Mouse (Mus musculus) kidney, postnatal 0 days (tissue): ENCODE measurements around the gene Ccdc92b. TPM values are rescaled to one million over a fixed set of nuclear protein-coding genes. Genes with fewer than 3 reads are reported as not detected.

ENCODE experiments used
- ATAC-seq: fragments of 200-750 bp; cut with Nextera tagmentation; replicated peaks from 2 replicates; pipeline ENCODE4 v1.8.0; 2017; ENCODE audit warnings: low read depth, moderate number of reproducible peaks, moderate TSS enrichment, moderate library complexity; ENCODE audit not compliant: low FRiP score
- DNase-seq: peaks from one replicate; pipeline ENCODE4 v3.0.0-alpha.2; 2016; ENCODE audit warnings: low spot score
- H3K27ac ChIP-seq: fragments of 300-500 bp; sonication (generic); 2 replicates; pipeline ENCODE4 v1.5.1; 2014; ENCODE audit warnings: mild to moderate bottlenecking
- H3K27me3 ChIP-seq: fragments of 300-500 bp; sonication (generic); 2 replicates; pipeline ENCODE4 v1.6.1; 2014; ENCODE audit warnings: low read length, mixed read lengths; ENCODE audit not compliant: insufficient read depth
- H3K36me3 ChIP-seq: fragments of 300-500 bp; sonication (generic); 2 replicates; pipeline ENCODE4 v1.6.1; 2014; ENCODE audit warnings: low read length, mixed read lengths; ENCODE audit not compliant: insufficient read depth
- H3K4me1 ChIP-seq: fragments of 300-500 bp; sonication (generic); replicated peaks from 2 replicates; pipeline ENCODE4 v1.6.1; 2014; ENCODE audit warnings: antibody characterized with exemption, low read length, mixed read lengths; ENCODE audit not compliant: insufficient read depth
- H3K4me2 ChIP-seq: fragments of 300-500 bp; sonication (generic); 2 replicates; pipeline ENCODE4 v1.6.1; 2014; ENCODE audit warnings: mild to moderate bottlenecking, low read length, moderate library complexity, mixed read lengths
- H3K4me3 ChIP-seq: fragments of 300-500 bp; sonication (generic); replicated peaks from 2 replicates; pipeline ENCODE4 v1.5.1; 2014; ENCODE audit warnings: low read depth, low read length
- H3K9ac ChIP-seq: fragments of 300-500 bp; sonication (generic); 2 replicates; pipeline ENCODE4 v1.6.1; 2014; ENCODE audit warnings: low read depth, low read length
- H3K9me3 ChIP-seq: fragments of 300-500 bp; sonication (generic); replicated peaks from 2 replicates; pipeline ENCODE4 v1.6.1; 2016; ENCODE audit warnings: low read length, inconsistent platforms, mixed read lengths
- CTCF ChIP-seq: IDR thresholded peaks from 2 replicates; pipeline ENCODE4 v1.5.1; 2016; ENCODE audit warnings: antibody characterized with exemption, low read depth, mild to moderate bottlenecking, moderate library complexity
- WGBS: fragments of 180-500 bp; shearing (Covaris S2); extraction: QIAGEN DNeasy Blood & Tissue Kit; methylation state at CpG from one replicate; pipeline ENCODE4 v1.1.7; 2014; 5-methylcytosine and 5-hydroxymethylcytosine counted together
- polyA plus RNA-seq: library from polyadenylated mRNA; unstranded; fragments of >200 nt; fragmentation: Nextera tagmentation; extraction: Ambion mirVana; gene quantifications from 2 replicates; pipeline ENCODE4 v1.2.1, GENCODE M21; 2015

Ccdc92b gene
- polyA plus RNA-seq, 1 experiment from 2014 or later, result 0.33 TPM

DNA sequence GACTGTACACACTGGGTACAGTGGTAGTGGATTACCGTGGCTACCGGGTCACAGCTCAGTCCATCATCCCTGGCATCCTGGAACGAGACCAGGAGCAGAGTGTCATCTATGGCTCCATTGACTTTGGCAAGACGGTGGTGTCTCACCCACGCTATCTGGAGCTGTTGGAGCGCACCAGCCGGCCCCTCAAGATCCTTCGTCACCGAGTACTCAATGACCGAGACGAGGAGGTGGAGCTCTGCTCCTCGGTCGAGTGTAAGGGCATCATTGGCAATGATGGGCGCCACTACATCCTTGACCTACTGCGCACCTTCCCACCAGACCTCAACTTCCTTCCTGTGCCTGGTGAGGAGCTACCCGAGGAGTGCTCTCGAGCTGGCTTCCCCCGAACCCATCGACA is 42.2 kb downstream of the Ccdc92b start:
- WGBS, result 90% methylated on average over 19 of the region's 19 CpGs
- Histone ChIP-seq H3K4me2 (no peak overlapping the region), H3K9me3 (no peaks in the 10 kb centered on the region), H3K27me3 (no peaks in the 10 kb centered on the region), H3K4me1 (no peaks in the 10 kb centered on the region), H3K4me3 (no peak overlapping the region), H3K27ac (no peak overlapping the region), H3K9ac (no peak overlapping the region), H3K36me3 (peaks cover 88% of the 10 kb centered on the region)
- no peak for DNase-seq
- ATAC-seq, result no peak
- TF ChIP-seq CTCF, result no peak

- no peaks in the 10 kb centered on the region for H3K27me3 ChIP-seq
- ATAC-seq (no peak), DNase-seq (no peak)
- WGBS, result 84% methylated on average over 6 of the region's 6 CpGs
- H3K36me3 ChIP-seq, result peaks cover 88% of the 10 kb centered on the region
- no peak overlapping the region for H3K27ac ChIP-seq
- no peak overlapping the region for H3K4me3 ChIP-seq
- H3K9me3 ChIP-seq, result no peaks in the 10 kb centered on the region
- no peak overlapping the region for H3K9ac ChIP-seq
- no peaks in the 10 kb centered on the region for H3K4me1 ChIP-seq
- TF ChIP-seq CTCF, result no peak
- H3K4me2 ChIP-seq, result no peak overlapping the region
Observed at GRCm38 (mm10) chr11:74662221-74662620, 42.8 kb downstream of the Ccdc92b start.

GRCm38 (mm10) chr11:74664279-74664678 is 44.9 kb downstream of the Ccdc92b start:
- 83% methylated on average over 3 of the region's 3 CpGs for WGBS
- Histone ChIP-seq H3K4me2 (no peak overlapping the region), H3K27me3 (no peaks in the 10 kb centered on the region), H3K27ac (no peak overlapping the region), H3K9me3 (no peaks in the 10 kb centered on the region), H3K9ac (no peak overlapping the region), H3K4me1 (no peaks in the 10 kb centered on the region), H3K36me3 (peaks cover 83% of the 10 kb centered on the region), H3K4me3 (no peak overlapping the region)
- ATAC-seq (no peak), DNase-seq (no peak)
- no peak for TF ChIP-seq CTCF

- Histone ChIP-seq H3K4me2 (no peak overlapping the region), H3K9ac (no peak overlapping the region), H3K27me3 (no peaks in the 10 kb centered on the region), H3K4me1 (no peaks in the 10 kb centered on the region), H3K27ac (no peak overlapping the region), H3K4me3 (no peak overlapping the region), H3K9me3 (no peaks in the 10 kb centered on the region), H3K36me3 (peaks cover 83% of the 10 kb centered on the region)
- ATAC-seq (no peak), DNase-seq (no peak)
- TF ChIP-seq CTCF, result no peak
- WGBS, result 88% methylated on average over 8 of the region's 8 CpGs
Observed at GRCm38 (mm10) chr11:74664906-74665305, 45.5 kb downstream of the Ccdc92b start.

DNA sequence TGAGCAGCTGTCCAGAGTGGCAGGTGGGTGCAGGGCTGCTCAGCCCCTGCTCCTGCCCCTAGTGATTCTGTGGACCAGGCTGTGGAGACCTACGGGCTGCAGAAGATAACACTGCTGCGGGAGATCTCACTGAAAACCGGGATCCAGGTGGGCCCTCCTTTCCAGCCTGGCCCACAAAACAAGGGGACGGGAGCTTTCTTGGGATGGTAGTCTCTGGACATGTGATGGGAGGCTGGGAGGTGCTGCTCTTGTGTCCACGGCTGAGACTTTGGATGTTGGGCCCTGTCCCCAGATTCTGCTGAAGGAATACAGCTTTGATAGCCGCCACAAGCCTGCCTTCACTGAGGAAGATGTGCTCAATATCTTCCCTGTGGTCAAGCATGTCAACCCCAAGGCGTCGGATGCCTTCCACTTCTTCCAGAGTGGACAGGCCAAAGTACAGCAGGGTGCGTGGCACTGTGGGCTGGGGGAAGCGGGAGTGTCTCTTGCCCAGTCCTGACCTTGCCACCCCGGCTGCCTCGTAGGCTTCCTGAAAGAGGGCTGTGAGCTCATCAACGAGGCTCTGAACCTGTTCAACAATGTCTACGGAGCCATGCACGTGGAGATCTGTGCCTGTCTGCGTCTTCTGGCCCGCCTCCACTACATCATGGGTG is 46.4 kb downstream of the Ccdc92b start:
- DNase-seq (no peak), ATAC-seq (no peak)

DNA sequence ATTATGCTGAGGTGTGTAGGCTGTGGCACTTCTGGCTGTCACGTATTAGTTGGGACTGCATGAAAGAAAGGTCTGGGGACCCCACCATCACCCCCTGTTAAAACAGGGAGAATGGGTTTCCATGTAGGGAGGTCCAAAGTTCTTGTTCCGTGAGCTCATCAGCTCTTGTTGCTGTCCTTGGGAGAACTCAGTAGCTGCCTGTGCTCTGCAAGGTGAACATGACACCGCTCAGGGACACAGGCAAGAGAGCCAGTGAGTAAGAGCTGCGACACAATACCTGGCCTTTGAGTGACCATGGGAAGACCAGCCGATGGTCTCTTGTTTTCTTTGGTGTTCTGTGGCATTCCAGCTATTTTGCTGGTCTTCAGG is 46.9 kb downstream of the Ccdc92b start:
- TF ChIP-seq CTCF, result no peak
- Histone ChIP-seq H3K4me3 (no peak overlapping the region), H3K9me3 (no peaks in the 10 kb centered on the region), H3K27ac (no peak overlapping the region), H3K4me1 (no peaks in the 10 kb centered on the region), H3K27me3 (no peaks in the 10 kb centered on the region), H3K4me2 (no peak overlapping the region), H3K36me3 (peaks cover 73% of the 10 kb centered on the region), H3K9ac (no peak overlapping the region)
- ATAC-seq, result no peak
- 87% methylated on average over 5 of the region's 5 CpGs for WGBS
- DNase-seq, result no peak

More for the DNA sequence above, 46.4 kb downstream of the Ccdc92b start:
- Histone ChIP-seq H3K4me3 (no peak overlapping the region), H3K9ac (no peak overlapping the region), H3K9me3 (no peaks in the 10 kb centered on the region), H3K4me1 (no peaks in the 10 kb centered on the region), H3K4me2 (no peak overlapping the region), H3K27me3 (no peaks in the 10 kb centered on the region), H3K36me3 (peaks cover 77% of the 10 kb centered on the region), H3K27ac (no peak overlapping the region)
- TF ChIP-seq CTCF, result no peak
- 94% methylated on average over 17 of the region's 17 CpGs for WGBS
